Mouse (Mus musculus): ENCODE results near the gene Pdzd2. TPM values are rescaled to one million over a fixed set of nuclear protein-coding genes. Genes with fewer than 3 reads are reported as not detected.

The Pdzd2 gene
- polyA plus RNA-seq, 1 experiment from 2014 or later = 4.9 TPM

- no peaks in the 10 kb centered on the region for H3K9me3 ChIP-seq
- H3K27me3 ChIP-seq (ENCODE audit: insufficient read depth, poor library complexity, severe bottlenecking) = peaks cover 11% of the 10 kb centered on the region; the same call in 1 of the 2 replicates
- peak overlapping the region; percentile 62 for H3K4me3 ChIP-seq
- H3K36me3 ChIP-seq = no peaks in the 10 kb centered on the region
- H3K4me1 ChIP-seq (replicated peaks) = peaks cover 43% of the 10 kb centered on the region
- H3K27ac ChIP-seq = no peak overlapping the region
- 36% methylated on average over 4 of the region's 4 CpGs for WGBS
- DNase-seq (ENCODE audit: low spot score) = no peak
These were observed 191.0 kb downstream of the Pdzd2 start for GRCm38 (mm10) chr15:12548696-12549095.

- Histone ChIP-seq H3K4me1 (replicated peaks) (peaks cover 40% of the 10 kb centered on the region), H3K4me3 (no peak overlapping the region), H3K9me3 (no peaks in the 10 kb centered on the region), H3K36me3 (no peaks in the 10 kb centered on the region), H3K27ac (no peak overlapping the region), H3K27me3 (ENCODE audit: insufficient read depth, poor library complexity, severe bottlenecking) (peaks cover 11% of the 10 kb centered on the region; the same call in 1 of the 2 replicates)
- WGBS = 78% methylated on average over 5 of the region's 5 CpGs
- no peak for DNase-seq (ENCODE audit: low spot score)
These were observed 191.9 kb downstream of the Pdzd2 start for GRCm38 (mm10) chr15:12547640-12548405.

- Histone ChIP-seq H3K36me3 (no peaks in the 10 kb centered on the region), H3K27me3 (ENCODE audit: insufficient read depth, poor library complexity, severe bottlenecking) (peaks cover 11% of the 10 kb centered on the region; the same call in 1 of the 2 replicates), H3K9me3 (no peaks in the 10 kb centered on the region), H3K4me3 (no peak overlapping the region), H3K27ac (no peak overlapping the region), H3K4me1 (replicated peaks) (peaks cover 40% of the 10 kb centered on the region)
- 91% methylated on average over 6 of the region's 6 CpGs for WGBS
- no peak for DNase-seq (ENCODE audit: low spot score)
These were observed 192.9 kb downstream of the Pdzd2 start for GRCm38 (mm10) chr15:12546781-12547180.

- H3K36me3 ChIP-seq = no peaks in the 10 kb centered on the region
- H3K27me3 ChIP-seq (ENCODE audit: insufficient read depth, poor library complexity, severe bottlenecking) = peaks cover 9% of the 10 kb centered on the region; the same call in 1 of the 2 replicates
- DNase-seq (ENCODE audit: low spot score) = no peak
- H3K27ac ChIP-seq = no peak overlapping the region
- H3K4me3 ChIP-seq = no peak overlapping the region
- WGBS = 82% methylated on average over 6 of the region's 6 CpGs
- H3K4me1 ChIP-seq (replicated peaks) = peaks cover 40% of the 10 kb centered on the region
- no peaks in the 10 kb centered on the region for H3K9me3 ChIP-seq
These were observed 194.1 kb downstream of the Pdzd2 start for GRCm38 (mm10) chr15:12545671-12546070.

GRCm38 (mm10) chr15:12545220-12545619 is 194.5 kb downstream of the Pdzd2 start:
- 62% methylated on average over 3 of the region's 3 CpGs for WGBS
- no peaks in the 10 kb centered on the region for H3K9me3 ChIP-seq
- H3K4me3 ChIP-seq = no peak overlapping the region
- H3K36me3 ChIP-seq = no peaks in the 10 kb centered on the region
- peaks cover 4% of the 10 kb centered on the region; the same call in 1 of the 2 replicates for H3K27me3 ChIP-seq (ENCODE audit: insufficient read depth, poor library complexity, severe bottlenecking)
- no peak for DNase-seq (ENCODE audit: low spot score)
- no peak overlapping the region for H3K27ac ChIP-seq
- H3K4me1 ChIP-seq (replicated peaks) = peaks cover 36% of the 10 kb centered on the region

GRCm38 (mm10) chr15:12543686-12544325 is 195.9 kb downstream of the Pdzd2 start:
- Histone ChIP-seq H3K27ac (no peak overlapping the region), H3K36me3 (no peaks in the 10 kb centered on the region), H3K9me3 (no peaks in the 10 kb centered on the region), H3K4me1 (replicated peaks) (peaks cover 21% of the 10 kb centered on the region), H3K27me3 (ENCODE audit: insufficient read depth, poor library complexity, severe bottlenecking) (no peaks in the 10 kb centered on the region; the same call in 1 of the 2 replicates), H3K4me3 (no peak overlapping the region)
- 81% methylated on average over 13 of the region's 13 CpGs for WGBS
- DNase-seq (ENCODE audit: low spot score) = no peak

- Histone ChIP-seq H3K9me3 (no peaks in the 10 kb centered on the region), H3K27me3 (ENCODE audit: insufficient read depth, poor library complexity, severe bottlenecking) (no peaks in the 10 kb centered on the region), H3K36me3 (no peaks in the 10 kb centered on the region), H3K4me3 (no peak overlapping the region), H3K27ac (no peak overlapping the region), H3K4me1 (replicated peaks) (peaks cover 19% of the 10 kb centered on the region)
- WGBS = 92% methylated on average over 6 of the region's 6 CpGs
- DNase-seq (ENCODE audit: low spot score) = no peak
These were observed 197.4 kb downstream of the Pdzd2 start for GRCm38 (mm10) chr15:12542316-12542715.

GRCm38 (mm10) chr15:12539618-12540302 is 200.0 kb downstream of the Pdzd2 start:
- Histone ChIP-seq H3K27ac (no peak overlapping the region), H3K36me3 (no peaks in the 10 kb centered on the region), H3K27me3 (ENCODE audit: insufficient read depth, poor library complexity, severe bottlenecking) (no peaks in the 10 kb centered on the region), H3K9me3 (no peaks in the 10 kb centered on the region), H3K4me1 (replicated peaks) (peaks cover 5% of the 10 kb centered on the region; the same call in 1 of the 2 replicates), H3K4me3 (no peak overlapping the region)
- DNase-seq (ENCODE audit: low spot score) = no peak
- 88% methylated on average over 11 of the region's 11 CpGs for WGBS

GRCm38 (mm10) chr15:12533254-12533653 is 206.5 kb downstream of the Pdzd2 start:
- DNase-seq (ENCODE audit: low spot score) = no peak
- H3K9me3 ChIP-seq = 0 out of 2 replicates have a peak, but pooled peaks cover 6% of the 10 kb centered on the region
- no peak overlapping the region for H3K4me3 ChIP-seq
- H3K27me3 ChIP-seq (ENCODE audit: insufficient read depth, poor library complexity, severe bottlenecking) = no peaks in the 10 kb centered on the region
- H3K27ac ChIP-seq = no peak overlapping the region
- H3K4me1 ChIP-seq (replicated peaks) = no peaks in the 10 kb centered on the region
- WGBS = 88% methylated on average over 5 of the region's 5 CpGs
- H3K36me3 ChIP-seq = no peaks in the 10 kb centered on the region

GRCm38 (mm10) chr15:12532568-12532967 is 207.2 kb downstream of the Pdzd2 start:
- DNase-seq (ENCODE audit: low spot score) = no peak
- H3K36me3 ChIP-seq = no peaks in the 10 kb centered on the region
- no peak overlapping the region for H3K27ac ChIP-seq
- 0 out of 2 replicates have a peak, but pooled peaks cover 6% of the 10 kb centered on the region for H3K9me3 ChIP-seq
- H3K4me1 ChIP-seq (replicated peaks) = no peaks in the 10 kb centered on the region
- H3K27me3 ChIP-seq (ENCODE audit: insufficient read depth, poor library complexity, severe bottlenecking) = no peaks in the 10 kb centered on the region
- 89% methylated on average over 4 of the region's 4 CpGs for WGBS
- H3K4me3 ChIP-seq = no peak overlapping the region

GRCm38 (mm10) chr15:12522810-12523209 is 216.9 kb downstream of the Pdzd2 start:
- Histone ChIP-seq H3K36me3 (no peaks in the 10 kb centered on the region), H3K27ac (no peak overlapping the region), H3K9me3 (no peaks in the 10 kb centered on the region), H3K4me3 (no peak overlapping the region), H3K4me1 (replicated peaks) (peaks cover 22% of the 10 kb centered on the region), H3K27me3 (ENCODE audit: insufficient read depth, poor library complexity, severe bottlenecking) (no peaks in the 10 kb centered on the region)
- 80% methylated on average over 7 of the region's 7 CpGs for WGBS
- DNase-seq (ENCODE audit: low spot score) = no peak

- Histone ChIP-seq H3K27me3 (ENCODE audit: insufficient read depth, poor library complexity, severe bottlenecking) (no peaks in the 10 kb centered on the region), H3K4me3 (no peak overlapping the region), H3K4me1 (replicated peaks) (peaks cover 24% of the 10 kb centered on the region), H3K36me3 (no peaks in the 10 kb centered on the region), H3K27ac (no peak overlapping the region), H3K9me3 (no peaks in the 10 kb centered on the region)
- 80% methylated on average over 9 of the region's 9 CpGs for WGBS
- DNase-seq (ENCODE audit: low spot score) = no peak
These were observed 219.4 kb downstream of the Pdzd2 start for GRCm38 (mm10) chr15:12520292-12520691.
